Mouse (Mus musculus): Measurements from ENCODE around the gene Mnx1. TPM values are rescaled to one million over a fixed set of nuclear protein-coding genes. Genes with fewer than 3 reads are reported as not detected.

The Mnx1 gene
- not detected for total RNA-seq (2018; cell fraction: chromatin; rRNA removed)
- not detected for total RNA-seq (2018; cell fraction: cytosol; rRNA removed)
- not detected for total RNA-seq (2018; cell fraction: nucleus; rRNA removed)
- polyA plus RNA-seq (2018) = not detected in 3 replicates

DNA sequence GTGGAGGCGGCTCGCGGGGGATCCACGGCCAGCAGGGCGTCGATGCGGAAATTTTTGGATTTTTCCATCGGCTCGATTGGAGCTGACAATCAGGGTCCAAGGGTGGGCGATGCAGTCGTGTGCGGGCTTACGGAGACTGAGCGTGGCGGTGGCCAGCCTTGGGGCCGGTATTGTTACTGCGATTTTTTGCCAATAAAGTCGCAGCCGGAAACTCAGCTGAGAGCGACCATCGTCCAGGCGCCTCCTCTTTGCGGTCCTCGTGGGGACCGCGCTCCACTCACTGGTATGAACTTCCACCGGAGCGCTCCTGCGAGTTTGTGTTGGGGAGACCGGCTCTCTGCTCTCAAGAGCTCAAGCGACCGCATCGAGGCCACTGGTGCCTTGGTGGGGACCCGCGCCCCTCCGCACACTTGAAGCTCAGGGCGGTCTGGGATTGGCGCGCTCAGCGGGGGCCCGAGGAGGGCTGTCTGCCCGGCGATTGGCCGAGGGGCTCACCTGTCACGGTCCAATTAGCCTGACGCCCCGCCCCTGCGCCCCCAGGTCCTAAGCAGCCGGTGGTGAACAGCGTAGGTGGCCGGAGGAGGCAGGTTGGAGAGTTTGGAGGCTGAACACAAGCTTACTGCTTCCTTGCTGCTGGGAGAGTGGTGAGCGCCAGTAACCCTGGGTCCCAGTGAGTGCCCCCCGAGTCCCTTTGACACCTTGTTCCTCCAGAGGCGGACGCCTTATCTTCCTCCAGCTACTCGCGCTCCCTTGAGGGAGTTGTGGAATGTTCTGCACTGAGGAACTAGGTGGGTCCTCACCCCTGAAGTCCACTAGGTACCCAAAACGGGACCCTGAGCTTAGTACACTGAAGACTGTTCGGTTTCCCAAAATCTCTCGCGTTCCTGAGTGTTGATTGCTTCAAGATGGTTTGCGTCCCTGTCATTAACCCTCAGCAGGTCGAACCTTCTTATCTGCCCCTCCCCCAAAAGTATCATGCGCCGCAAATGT, at the start of gene Mnx1:
TSS of gene Mnx1 (minus strand) at position 263 of the 990 bp plus-strand sequence.
- Histone ChIP-seq H3K27ac (no peak within 1 kb of the TSS), H3K4me3 (ENCODE audit: inconsistent target) (no peak within 1 kb of the TSS), H3K79me2 (ENCODE audit: inconsistent target) (no peaks in the 10 kb centered on the region), H3K36me3 (ENCODE audit: inconsistent target) (no peaks in the 10 kb centered on the region)
- WGBS (ENCODE audit: missing documents) = 3% methylated on average over 62 of the region's 65 CpGs

DNA sequence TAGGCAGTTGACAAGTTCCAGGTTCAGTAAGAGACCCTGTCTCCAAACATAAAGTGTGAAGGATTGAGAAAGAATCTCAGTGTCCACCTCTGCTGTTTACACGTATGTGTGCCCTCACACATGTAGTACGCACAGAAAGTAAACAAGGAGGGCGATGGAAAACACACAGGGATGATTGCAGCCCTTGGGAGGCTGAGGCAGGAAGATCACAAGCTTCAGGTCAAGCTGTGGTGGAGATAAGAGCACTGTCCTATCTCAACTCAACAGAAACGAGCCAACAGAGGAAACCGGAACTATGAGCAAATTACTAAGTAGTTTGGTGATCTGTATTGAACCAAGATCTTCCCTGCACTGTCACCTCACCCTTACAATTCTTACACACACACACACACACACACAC, 38.2 kb upstream of the Mnx1 start:
- WGBS (ENCODE audit: missing documents) = 74% methylated on average over 5 of the region's 5 CpGs
- no peak overlapping the region for H3K27ac ChIP-seq
- no peaks in the 10 kb centered on the region for H3K79me2 ChIP-seq (ENCODE audit: inconsistent target)
- H3K4me3 ChIP-seq (ENCODE audit: inconsistent target) = no peak overlapping the region
- H3K36me3 ChIP-seq (ENCODE audit: inconsistent target) = no peaks in the 10 kb centered on the region

DNA sequence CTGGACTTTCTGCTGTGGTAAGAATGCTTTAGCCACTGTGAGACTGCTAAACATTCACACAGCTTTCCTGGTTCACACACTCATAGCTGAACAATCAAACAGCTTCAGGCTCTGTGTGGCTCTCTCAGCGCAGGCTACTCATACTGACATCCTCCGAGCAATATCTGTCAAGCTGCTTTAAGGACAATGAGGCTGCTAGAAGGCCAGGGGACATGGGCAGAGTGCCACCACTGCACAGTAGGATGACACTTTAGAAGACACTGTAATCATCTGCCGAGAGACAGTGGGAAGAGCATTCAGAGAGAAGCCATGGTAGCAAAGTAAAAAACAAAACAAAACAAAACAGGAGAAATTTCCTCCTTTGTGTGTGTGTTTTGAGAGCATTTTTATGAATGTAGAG, 37.6 kb upstream of the Mnx1 start:
- 87% methylated on average over 3 of the region's 3 CpGs for WGBS (ENCODE audit: missing documents)
- H3K79me2 ChIP-seq (ENCODE audit: inconsistent target) = no peaks in the 10 kb centered on the region

DNA sequence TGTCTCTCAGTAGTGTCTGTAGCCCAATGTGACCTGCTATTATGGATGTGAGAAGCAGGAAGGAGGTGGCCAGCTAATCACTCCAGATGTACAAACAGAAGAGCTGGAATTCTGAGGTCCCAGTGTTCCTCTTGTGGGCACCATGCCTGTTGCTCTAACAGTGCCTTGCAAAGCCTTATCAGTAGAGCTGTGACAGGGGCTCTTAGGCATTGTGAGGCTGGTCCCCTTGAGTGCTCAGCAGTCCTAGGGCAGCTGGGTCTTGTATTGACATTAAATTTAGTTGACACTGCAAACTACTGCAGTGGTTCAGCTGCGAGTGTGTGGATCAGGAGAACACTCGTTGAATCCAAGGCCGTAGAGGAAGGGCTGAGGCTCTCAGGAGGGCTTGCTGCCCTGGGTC, 28.7 kb upstream of the Mnx1 start:
- no peaks in the 10 kb centered on the region for H3K36me3 ChIP-seq (ENCODE audit: inconsistent target)
- no peak overlapping the region for H3K4me3 ChIP-seq (ENCODE audit: inconsistent target)
- no peak overlapping the region for H3K27ac ChIP-seq
- no peaks in the 10 kb centered on the region for H3K79me2 ChIP-seq (ENCODE audit: inconsistent target)
- WGBS (ENCODE audit: missing documents) = 61% methylated on average over 3 of the region's 3 CpGs

More for the DNA sequence above, 37.6 kb upstream of the Mnx1 start:
- no peak overlapping the region for H3K4me3 ChIP-seq (ENCODE audit: inconsistent target)
- H3K27ac ChIP-seq = no peak overlapping the region
- H3K36me3 ChIP-seq (ENCODE audit: inconsistent target) = no peaks in the 10 kb centered on the region

DNA sequence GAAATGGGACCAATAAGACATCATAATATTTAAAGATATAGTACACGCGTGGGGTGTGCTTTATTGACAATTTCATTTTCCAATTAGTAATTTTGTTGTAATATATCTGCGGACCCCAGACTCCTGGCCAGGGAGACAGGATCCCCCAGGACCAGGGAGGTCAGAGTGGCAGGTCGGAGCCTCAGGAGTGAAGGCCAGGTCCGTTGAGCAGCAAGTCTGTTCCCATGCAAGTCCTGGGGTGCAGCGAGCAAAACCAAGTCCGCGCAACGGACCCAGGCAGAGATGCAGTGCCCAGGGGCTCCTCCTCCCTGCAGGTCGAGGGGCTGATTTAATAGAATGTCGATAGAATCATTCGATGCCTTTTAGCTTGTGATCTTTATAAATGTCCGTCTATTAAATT, 9.1 kb upstream of the Mnx1 start:
- no peaks in the 10 kb centered on the region for H3K79me2 ChIP-seq (ENCODE audit: inconsistent target)
- no peak overlapping the region for H3K27ac ChIP-seq
- no peak overlapping the region for H3K4me3 ChIP-seq (ENCODE audit: inconsistent target)
- WGBS (ENCODE audit: missing documents) = 33% methylated on average over 13 of the region's 13 CpGs
- H3K36me3 ChIP-seq (ENCODE audit: inconsistent target) = no peaks in the 10 kb centered on the region

DNA sequence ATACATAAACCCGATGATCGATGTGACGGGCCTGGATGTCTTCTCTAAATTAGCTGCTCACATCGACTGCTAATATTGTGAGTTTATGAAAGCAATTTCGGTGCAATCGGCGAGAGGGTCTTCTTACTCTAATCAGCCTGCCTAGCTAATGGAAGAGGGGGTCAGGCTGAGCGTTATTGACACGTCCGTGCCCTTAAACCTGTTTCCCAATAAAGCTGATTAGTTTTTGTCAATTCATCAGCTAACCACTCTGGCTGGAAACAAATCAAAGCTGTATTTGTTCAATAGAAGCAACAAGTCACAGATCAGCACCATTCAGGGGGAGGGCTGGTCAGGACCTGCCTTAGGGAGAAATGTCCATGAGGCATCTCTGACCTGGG, 7.7 kb upstream of the Mnx1 start:
- Histone ChIP-seq H3K4me3 (ENCODE audit: inconsistent target) (no peak overlapping the region), H3K27ac (no peak overlapping the region), H3K79me2 (ENCODE audit: inconsistent target) (no peaks in the 10 kb centered on the region), H3K36me3 (ENCODE audit: inconsistent target) (no peaks in the 10 kb centered on the region)
- 5% methylated on average over 10 of the region's 10 CpGs for WGBS (ENCODE audit: missing documents)

DNA sequence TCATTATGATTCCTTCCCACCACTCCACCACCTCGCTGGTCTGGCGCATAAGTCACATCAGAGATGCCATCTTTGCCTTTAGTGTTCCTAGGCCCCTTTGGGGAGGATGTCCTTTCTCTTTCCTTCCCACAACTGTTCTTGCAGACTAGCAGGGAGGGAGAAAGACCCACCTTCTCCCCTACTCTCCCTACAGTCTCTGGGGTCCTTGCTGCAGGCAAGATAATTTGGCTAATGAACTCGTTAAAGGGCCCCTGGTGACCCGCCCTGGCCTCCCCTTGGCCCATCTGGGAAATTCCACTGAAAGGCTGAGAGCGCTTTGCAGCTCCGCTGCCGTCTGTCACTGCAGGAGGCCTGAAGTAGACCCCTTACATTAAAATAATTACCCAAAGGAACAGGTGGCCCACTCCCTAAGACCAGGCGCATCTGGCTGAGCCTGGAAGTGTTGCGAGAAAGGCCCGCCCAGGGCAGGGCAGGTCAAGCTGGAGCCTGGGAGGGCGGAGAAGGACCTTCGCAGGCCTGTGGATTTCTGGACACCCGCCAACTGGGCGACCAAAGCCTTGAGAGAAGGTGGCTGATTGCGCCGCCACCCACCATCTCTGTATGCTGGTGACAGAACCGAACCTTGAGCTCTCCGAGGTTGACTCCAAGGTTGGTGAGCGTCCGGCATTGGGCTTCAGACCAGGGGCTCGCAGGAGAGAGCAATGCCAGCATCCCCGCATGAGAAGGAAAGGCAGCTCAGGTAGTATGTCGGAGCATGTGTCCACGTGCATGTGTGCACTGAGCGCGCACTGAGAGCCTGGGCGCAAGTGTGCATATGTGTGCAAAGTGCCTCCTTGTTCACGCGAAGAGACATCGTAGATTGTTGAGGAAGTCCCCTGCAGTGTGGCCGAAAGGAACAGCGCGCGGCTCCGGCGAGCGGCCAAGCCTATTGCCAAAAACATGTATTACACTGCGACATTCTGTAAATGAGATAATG, 7.0 kb upstream of the Mnx1 start:
- no peak overlapping the region for H3K27ac ChIP-seq
- H3K4me3 ChIP-seq (ENCODE audit: inconsistent target) = no peak overlapping the region
- 8% methylated on average over 38 of the region's 38 CpGs for WGBS (ENCODE audit: missing documents)
- no peaks in the 10 kb centered on the region for H3K79me2 ChIP-seq (ENCODE audit: inconsistent target)
- H3K36me3 ChIP-seq (ENCODE audit: inconsistent target) = no peaks in the 10 kb centered on the region

DNA sequence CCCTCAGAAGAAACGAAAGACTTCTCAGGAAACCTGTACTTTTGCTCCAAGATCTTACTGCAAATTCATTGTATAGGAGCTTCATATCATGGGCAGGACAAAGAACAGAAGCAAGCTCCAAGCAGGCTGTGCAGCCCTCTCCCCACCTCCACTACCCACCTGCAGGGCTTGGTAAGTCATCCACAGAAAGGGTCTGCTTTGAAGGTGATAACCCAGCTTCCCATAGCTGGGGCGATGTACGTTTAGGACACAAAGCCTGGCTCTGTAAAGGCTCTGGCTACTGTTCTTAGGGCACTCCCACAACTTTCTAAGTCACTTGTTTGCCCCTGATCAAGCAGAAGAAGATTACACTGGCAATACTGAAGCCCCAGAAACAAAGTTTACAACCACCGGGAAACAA, 5.5 kb upstream of the Mnx1 start:
- Histone ChIP-seq H3K79me2 (ENCODE audit: inconsistent target) (no peaks in the 10 kb centered on the region), H3K4me3 (ENCODE audit: inconsistent target) (no peak overlapping the region), H3K27ac (no peak overlapping the region), H3K36me3 (ENCODE audit: inconsistent target) (no peaks in the 10 kb centered on the region)
- 3% methylated on average over 4 of the region's 4 CpGs for WGBS (ENCODE audit: missing documents)

DNA sequence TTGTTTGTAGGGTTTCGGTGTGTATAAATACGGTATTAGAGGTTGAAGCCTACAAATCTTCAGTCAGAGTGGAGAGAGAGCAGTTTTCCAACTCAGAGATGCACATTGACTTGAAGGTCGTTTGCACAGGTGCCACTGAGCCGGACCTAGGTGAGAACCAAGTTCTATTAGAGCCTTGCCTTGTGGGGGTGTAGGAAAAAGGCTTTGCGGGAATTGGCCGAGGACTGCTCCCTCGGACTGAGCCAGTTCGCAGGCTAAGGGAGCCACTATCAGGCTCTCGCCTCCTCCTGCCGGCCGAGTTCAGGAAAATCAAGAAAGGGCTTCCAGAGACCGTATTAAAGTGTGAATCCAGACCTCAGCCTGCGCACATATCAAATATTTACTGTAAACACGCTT, 926 bp upstream of the Mnx1 start:
- H3K79me2 ChIP-seq (ENCODE audit: inconsistent target) = no peaks in the 10 kb centered on the region
- WGBS (ENCODE audit: missing documents) = 3% methylated on average over 14 of the region's 14 CpGs
- H3K27ac ChIP-seq = no peak overlapping the region
- H3K36me3 ChIP-seq (ENCODE audit: inconsistent target) = no peaks in the 10 kb centered on the region
- no peak overlapping the region for H3K4me3 ChIP-seq (ENCODE audit: inconsistent target)

DNA sequence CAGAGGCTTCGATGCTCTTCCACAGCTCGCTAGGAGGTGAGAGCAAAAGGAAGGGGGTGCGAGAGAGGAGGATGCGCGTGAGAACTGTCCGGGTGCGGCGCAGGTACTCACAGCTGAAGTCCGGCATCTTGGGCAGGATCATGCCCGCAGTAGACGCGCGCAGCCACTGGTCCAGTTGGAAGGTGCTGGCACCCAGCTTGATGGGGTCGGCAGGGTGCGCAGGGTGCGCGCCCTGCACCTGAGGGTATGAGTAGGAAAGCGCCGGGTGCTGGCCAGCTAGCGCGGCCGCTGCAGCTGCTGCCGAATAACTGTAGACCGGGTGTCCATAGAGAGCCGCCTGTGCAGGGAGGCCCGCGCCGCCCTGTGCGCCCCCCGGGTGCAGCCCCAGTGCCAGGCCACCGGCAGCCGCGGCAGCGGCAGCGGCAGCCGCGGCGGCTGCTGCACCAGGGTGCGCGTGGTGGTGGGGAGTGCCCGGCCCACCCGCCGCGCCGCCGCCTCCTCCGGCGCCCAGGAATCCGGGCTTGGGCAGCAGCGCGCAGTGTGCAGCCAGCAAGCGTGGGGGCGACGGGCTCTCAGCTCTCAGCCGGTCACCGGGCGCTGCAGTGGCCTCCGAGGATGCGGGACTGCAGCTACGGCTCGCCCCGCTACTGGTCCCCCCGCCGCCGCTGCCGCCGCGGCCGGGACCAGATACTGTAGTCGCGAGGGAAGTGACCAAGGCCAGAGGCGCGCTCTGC, 629 bp downstream of the Mnx1 start:
- Histone ChIP-seq H3K79me2 (ENCODE audit: inconsistent target) (no peaks in the 10 kb centered on the region), H3K27ac (no peak overlapping the region), H3K4me3 (ENCODE audit: inconsistent target) (no peak overlapping the region), H3K36me3 (ENCODE audit: inconsistent target) (no peaks in the 10 kb centered on the region)
- WGBS (ENCODE audit: missing documents) = 4% methylated on average over 57 of the region's 73 CpGs

DNA sequence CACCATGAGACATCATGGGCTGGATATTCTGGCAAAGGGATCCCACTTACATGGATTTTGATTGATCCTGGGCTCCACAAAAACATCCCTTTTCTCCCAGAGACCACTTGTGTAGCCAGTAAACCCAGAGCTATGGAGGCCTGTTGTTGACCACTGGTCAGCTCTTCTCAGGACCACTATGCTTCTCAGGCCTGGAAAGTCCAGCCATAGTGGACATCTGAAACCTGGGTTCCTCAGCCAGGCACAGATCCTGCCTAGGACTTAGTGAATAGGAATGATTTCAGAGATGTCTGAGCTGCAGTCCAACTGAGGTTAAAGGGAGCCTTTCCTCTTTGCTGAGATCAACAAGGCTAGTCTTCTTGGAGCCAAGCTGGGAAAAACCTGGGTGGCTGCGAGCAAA, 2.2 kb downstream of the Mnx1 start:
- H3K36me3 ChIP-seq (ENCODE audit: inconsistent target) = no peaks in the 10 kb centered on the region
- 0% methylated on average over 1 of the region's 1 CpGs for WGBS (ENCODE audit: missing documents)
- H3K4me3 ChIP-seq (ENCODE audit: inconsistent target) = no peak overlapping the region

DNA sequence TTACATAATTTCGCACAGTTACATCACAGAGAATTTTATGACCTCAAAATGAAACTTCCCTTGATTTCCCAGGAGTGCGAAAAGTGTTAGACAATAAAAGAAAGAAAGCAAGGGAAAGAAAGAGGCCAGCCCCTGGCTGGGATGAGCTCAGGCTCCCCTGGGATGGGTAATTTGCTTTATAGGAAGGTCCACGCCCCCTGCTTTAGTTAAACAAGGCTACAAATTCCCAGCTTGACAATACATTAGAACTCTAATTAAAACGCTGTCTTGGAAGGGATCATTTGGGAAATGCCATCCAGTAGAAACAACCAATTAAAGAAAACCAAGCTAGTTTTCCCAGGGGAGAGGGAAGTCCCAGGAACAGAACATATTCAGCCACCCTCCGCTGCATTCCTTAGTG, 2.7 kb downstream of the Mnx1 start:
- H3K36me3 ChIP-seq (ENCODE audit: inconsistent target) = no peaks in the 10 kb centered on the region
- H3K79me2 ChIP-seq (ENCODE audit: inconsistent target) = no peaks in the 10 kb centered on the region
- WGBS (ENCODE audit: missing documents) = 15% methylated on average over 5 of the region's 5 CpGs
- H3K27ac ChIP-seq = no peak overlapping the region
- no peak overlapping the region for H3K4me3 ChIP-seq (ENCODE audit: inconsistent target)

More for the DNA sequence above, 2.2 kb downstream of the Mnx1 start:
- H3K79me2 ChIP-seq (ENCODE audit: inconsistent target) = no peaks in the 10 kb centered on the region
- no peak overlapping the region for H3K27ac ChIP-seq

DNA sequence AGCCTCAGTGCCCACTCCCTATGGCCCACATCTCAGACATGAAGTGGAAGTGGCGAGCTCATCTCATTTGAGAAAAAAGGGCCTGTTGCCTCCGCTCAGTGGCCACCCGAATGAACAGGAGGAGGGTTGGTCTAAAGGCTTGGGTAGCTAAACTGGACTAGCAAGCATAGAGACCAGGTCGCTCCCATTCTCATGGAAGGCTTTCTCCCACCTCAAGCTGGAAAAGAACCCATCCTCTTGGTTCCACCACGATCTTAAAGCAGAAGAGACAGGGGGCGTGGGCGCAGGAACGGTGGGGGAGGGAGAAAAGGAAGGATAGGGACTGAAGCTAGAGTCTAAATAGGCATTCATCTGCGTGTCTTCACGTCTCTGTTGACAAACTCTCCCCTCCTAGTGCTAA, 3.2 kb downstream of the Mnx1 start:
- no peaks in the 10 kb centered on the region for H3K79me2 ChIP-seq (ENCODE audit: inconsistent target)
- H3K4me3 ChIP-seq (ENCODE audit: inconsistent target) = no peak overlapping the region
- H3K27ac ChIP-seq = no peak overlapping the region
- no peaks in the 10 kb centered on the region for H3K36me3 ChIP-seq (ENCODE audit: inconsistent target)
- 15% methylated on average over 10 of the region's 10 CpGs for WGBS (ENCODE audit: missing documents)
